Mouse (Mus musculus) ES-Bruce4 (cell line): ENCODE results near the gene Itga8. TPM values are rescaled to one million over a fixed set of nuclear protein-coding genes. Genes with fewer than 3 reads are reported as not detected.

ENCODE experiments used
- H3K27ac ChIP-seq: 2 replicates; pipeline ENCODE4 v1.5.1; 2012; ENCODE audit warnings: low read length, inconsistent platforms; ENCODE audit not compliant: insufficient read depth
- H3K27me3 ChIP-seq: 2 replicates; pipeline ENCODE4 v1.6.1; 2012; ENCODE audit warnings: mild to moderate bottlenecking, low read length, inconsistent platforms; ENCODE audit not compliant: control insufficient read depth, poor library complexity, insufficient read depth, severe bottlenecking
- H3K36me3 ChIP-seq: 2 replicates; pipeline ENCODE4 v1.6.1; 2012; ENCODE audit warnings: inconsistent platforms, mild to moderate bottlenecking, low read length, moderate library complexity; ENCODE audit not compliant: control insufficient read depth, poor library complexity, insufficient read depth, severe bottlenecking
- H3K4me1 ChIP-seq: one replicate; pipeline ENCODE4 v1.8.1; 2011; ENCODE audit warnings: low read length; ENCODE audit not compliant: control insufficient read depth, insufficient read depth
- H3K4me3 ChIP-seq: 2 replicates; pipeline ENCODE4 v1.5.1; 2011; ENCODE audit warnings: low read depth, mild to moderate bottlenecking, low read length
- H3K9ac ChIP-seq: 2 replicates; pipeline ENCODE4 v1.6.1; 2012; ENCODE audit warnings: low read depth, mild to moderate bottlenecking, inconsistent platforms; ENCODE audit not compliant: poor library complexity, severe bottlenecking
- H3K9me3 ChIP-seq: replicated peaks from 2 replicates; pipeline ENCODE4 v1.6.1; 2012; ENCODE audit warnings: mild to moderate bottlenecking, low read length, inconsistent platforms; ENCODE audit not compliant: control insufficient read depth, poor library complexity, insufficient read depth, severe bottlenecking
- CTCF ChIP-seq: IDR thresholded peaks from one replicate; pipeline ENCODE4 v1.8.1; 2011; ENCODE audit warnings: low read depth, low read length
- EP300 ChIP-seq: IDR thresholded peaks from 2 replicates; pipeline ENCODE4 v1.6.1; 2011; ENCODE audit warnings: low read depth, low read length; ENCODE audit not compliant: insufficient read depth
- POLR2A ChIP-seq: IDR thresholded peaks from one replicate; pipeline ENCODE4 v1.8.1; 2011; ENCODE audit warnings: low read length; ENCODE audit not compliant: insufficient read depth
- polyA plus RNA-seq: library from polyadenylated mRNA; stranded (reverse); fragments of >200 nt; gene quantifications from 2 replicates; pipeline ENCODE4 v1.2.4, GENCODE M21; 2011; ENCODE audit warnings: low read depth; ENCODE audit not compliant: missing spikeins, insufficient read depth, insufficient read length

Gene Itga8
- polyA plus RNA-seq, 1 experiment = 1.3 TPM

GRCm38 (mm10) chr2:12180635-12181034, 121.1 kb downstream of the Itga8 start:
- Histone ChIP-seq H3K9me3 (no peaks in the 10 kb centered on the region), H3K9ac (no peak overlapping the region), H3K36me3 (no peaks in the 10 kb centered on the region), H3K27me3 (no peaks in the 10 kb centered on the region), H3K4me1 (no peaks in the 10 kb centered on the region), H3K27ac (no peak overlapping the region), H3K4me3 (no peak overlapping the region)
- no peak for TF ChIP-seq CTCF
- TF ChIP-seq EP300 = no peak
- no peak for TF ChIP-seq POLR2A

DNA sequence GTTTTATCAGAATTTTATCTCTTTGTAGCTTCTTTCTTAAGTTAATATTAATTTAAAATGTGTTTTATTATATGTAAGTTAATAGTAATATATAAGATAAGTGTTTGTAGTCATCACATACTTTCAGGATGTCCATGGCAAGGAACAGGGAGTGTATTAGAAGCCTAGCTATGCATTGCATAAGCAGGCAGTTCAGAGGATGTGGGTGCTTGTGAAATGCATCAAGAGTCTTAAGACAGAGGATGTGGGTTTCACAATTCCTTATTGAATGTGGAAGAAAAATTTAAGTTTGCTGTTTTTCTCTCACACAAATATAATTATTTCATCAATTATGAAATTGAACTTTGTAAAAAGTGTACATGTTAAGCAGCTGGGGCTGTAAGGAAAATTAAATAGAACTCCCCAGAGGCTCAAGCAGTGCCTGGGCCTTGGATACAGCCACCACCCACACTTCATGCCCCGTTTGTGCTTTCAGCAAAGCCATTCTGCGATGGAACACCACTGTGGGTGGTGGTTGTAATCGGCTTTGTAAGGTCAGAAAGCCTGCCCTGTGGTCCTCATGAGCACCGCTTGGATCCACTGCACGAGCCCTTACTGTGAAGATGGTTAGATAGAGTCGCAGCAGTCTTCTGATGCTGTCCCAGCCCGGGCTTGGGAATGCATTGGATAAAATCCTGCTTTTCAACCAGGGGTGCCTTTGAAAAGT, 126.8 kb downstream of the Itga8 start:
- Histone ChIP-seq H3K9me3 (no peaks in the 10 kb centered on the region), H3K36me3 (no peaks in the 10 kb centered on the region), H3K9ac (no peak overlapping the region), H3K4me1 (no peaks in the 10 kb centered on the region), H3K4me3 (no peak overlapping the region), H3K27ac (no peak overlapping the region), H3K27me3 (no peaks in the 10 kb centered on the region)
- TF ChIP-seq POLR2A (no peak), CTCF (no peak), EP300 (no peak)

DNA sequence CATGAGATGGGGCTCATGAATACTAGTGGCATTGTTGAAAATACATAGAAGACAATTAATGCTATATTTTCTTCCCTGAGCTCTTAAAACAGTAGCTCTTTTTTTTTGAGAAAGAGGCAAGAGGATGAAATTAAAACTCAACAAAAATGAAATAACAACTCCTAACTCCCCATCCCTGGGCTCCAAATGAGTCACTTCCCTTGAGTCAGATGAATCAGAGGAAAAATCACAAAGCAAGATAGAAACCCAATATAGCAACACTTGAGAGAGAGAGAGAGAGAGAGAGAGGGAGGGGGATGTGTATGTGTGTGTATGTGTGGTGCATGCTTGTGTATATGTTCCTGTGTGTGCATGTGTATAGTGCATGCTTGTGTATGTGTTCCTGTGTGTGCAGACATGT, 131.5 kb downstream of the Itga8 start:
- no peak for TF ChIP-seq CTCF
- Histone ChIP-seq H3K4me3 (no peak overlapping the region), H3K27me3 (no peaks in the 10 kb centered on the region), H3K4me1 (no peaks in the 10 kb centered on the region), H3K9me3 (no peaks in the 10 kb centered on the region), H3K36me3 (no peaks in the 10 kb centered on the region), H3K9ac (no peak overlapping the region), H3K27ac (no peak overlapping the region)

DNA sequence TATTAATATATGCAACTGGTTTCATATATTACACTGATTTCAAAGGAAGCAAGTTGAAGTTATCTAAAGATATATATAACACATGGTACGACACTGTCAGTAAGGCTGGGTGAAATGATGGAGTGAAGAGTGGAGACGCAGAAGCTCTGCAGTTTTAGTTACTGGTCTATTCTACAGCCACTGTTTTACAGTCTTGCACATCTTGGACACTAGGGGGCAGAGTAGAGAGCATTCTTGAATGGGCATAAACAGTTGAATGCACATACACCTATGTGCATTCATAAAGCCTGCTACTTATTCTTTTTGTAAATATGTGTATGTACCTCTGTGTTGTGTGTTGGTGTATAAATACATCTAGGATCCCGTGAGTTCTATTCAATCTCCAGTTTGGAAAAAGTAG, 141.2 kb downstream of the Itga8 start:
- Histone ChIP-seq H3K36me3 (no peaks in the 10 kb centered on the region), H3K27me3 (no peaks in the 10 kb centered on the region; the same call in 1 of the 2 replicates), H3K9ac (no peak overlapping the region), H3K9me3 (no peaks in the 10 kb centered on the region), H3K4me1 (no peaks in the 10 kb centered on the region), H3K27ac (no peak overlapping the region), H3K4me3 (no peak overlapping the region)
- TF ChIP-seq EP300 (no peak), POLR2A (no peak), CTCF (no peak)

DNA sequence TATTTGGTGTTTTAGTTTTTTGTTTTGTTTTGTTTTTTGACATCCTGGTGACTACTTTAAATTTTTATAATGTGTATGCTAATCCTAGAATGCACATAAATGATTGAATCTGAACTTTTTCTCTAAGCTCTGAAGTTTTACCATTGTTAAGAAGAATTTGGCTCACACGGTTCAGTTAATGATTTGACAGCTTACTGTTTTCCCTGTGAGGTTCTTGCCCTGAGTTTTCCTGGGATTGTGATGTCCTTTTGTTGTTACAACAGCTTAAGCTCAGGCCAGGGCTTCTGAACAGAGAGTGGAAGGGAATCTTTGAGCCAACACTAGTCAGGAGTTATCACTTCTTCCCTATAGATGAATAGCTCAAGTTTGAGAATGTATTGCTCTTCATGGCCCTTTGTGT, 144.7 kb downstream of the Itga8 start:
- no peaks in the 10 kb centered on the region for H3K4me1 ChIP-seq
- H3K36me3 ChIP-seq = no peaks in the 10 kb centered on the region
- TF ChIP-seq EP300 (no peak), POLR2A (no peak), CTCF (no peak)
- H3K9me3 ChIP-seq = no peaks in the 10 kb centered on the region
- H3K4me3 ChIP-seq = no peak overlapping the region
- H3K27ac ChIP-seq = no peak overlapping the region
- H3K27me3 ChIP-seq = no peaks in the 10 kb centered on the region; the same call in 1 of the 2 replicates
- H3K9ac ChIP-seq = no peak overlapping the region

GRCm38 (mm10) chr2:12156401-12156800, 145.3 kb downstream of the Itga8 start:
- no peaks in the 10 kb centered on the region for H3K36me3 ChIP-seq
- no peak overlapping the region for H3K27ac ChIP-seq
- H3K27me3 ChIP-seq = no peaks in the 10 kb centered on the region; the same call in 1 of the 2 replicates
- no peak overlapping the region for H3K4me3 ChIP-seq
- no peaks in the 10 kb centered on the region for H3K9me3 ChIP-seq
- H3K4me1 ChIP-seq = no peaks in the 10 kb centered on the region
- no peak for TF ChIP-seq EP300
- no peak for TF ChIP-seq POLR2A
- TF ChIP-seq CTCF = no peak
- H3K9ac ChIP-seq = no peak overlapping the region
